Mouse (Mus musculus) WW6 (cell line): ENCODE measurements around the gene Tnfrsf21.
A peak's percentile ranks its signal among the peaks of the same experiment; 100 is the strongest.

Experiments used
- DNase-seq: peaks from one replicate; pipeline ENCODE4 v3.0.0-alpha.2; 2013; ENCODE audit warnings: low read depth, low spot score

The Tnfrsf21 gene

GRCm38 (mm10) chr17:43025048-43025447, 8.7 kb downstream of the Tnfrsf21 start:
- no peak for DNase-seq

- DNase-seq: no peak
Observed at GRCm38 (mm10) chr17:43025819-43026593, 9.7 kb downstream of the Tnfrsf21 start.

GRCm38 (mm10) chr17:43026708-43027107, 10.4 kb downstream of the Tnfrsf21 start:
- DNase-seq: no peak

GRCm38 (mm10) chr17:43029546-43029945, 13.2 kb downstream of the Tnfrsf21 start:
- DNase-seq: no peak

- no peak for DNase-seq
Observed at GRCm38 (mm10) chr17:43030290-43030689, 13.9 kb downstream of the Tnfrsf21 start.

GRCm38 (mm10) chr17:43032489-43033036, 16.2 kb downstream of the Tnfrsf21 start:
- no peak for DNase-seq

- DNase-seq: no peak
Observed at GRCm38 (mm10) chr17:43035386-43035785, 19.0 kb downstream of the Tnfrsf21 start.

- DNase-seq: peak; percentile 80
Observed at GRCm38 (mm10) chr17:43036058-43036757, 19.9 kb downstream of the Tnfrsf21 start.

- DNase-seq: no peak
Observed at GRCm38 (mm10) chr17:43040571-43040970, 24.2 kb downstream of the Tnfrsf21 start.

- DNase-seq: no peak
Observed at GRCm38 (mm10) chr17:43050619-43051018, 34.3 kb downstream of the Tnfrsf21 start.

- DNase-seq: no peak
Observed at GRCm38 (mm10) chr17:43052791-43053190, 36.4 kb downstream of the Tnfrsf21 start.

- DNase-seq: no peak
Observed at GRCm38 (mm10) chr17:43053943-43054342, 37.6 kb downstream of the Tnfrsf21 start.

GRCm38 (mm10) chr17:43058277-43059025, 42.1 kb downstream of the Tnfrsf21 start:
- no peak for DNase-seq

GRCm38 (mm10) chr17:43064705-43065104, 48.4 kb downstream of the Tnfrsf21 start:
- no peak for DNase-seq

GRCm38 (mm10) chr17:43068846-43069553, 52.6 kb downstream of the Tnfrsf21 start:
- no peak for DNase-seq

- DNase-seq: no peak
Observed at GRCm38 (mm10) chr17:43070946-43071345, 54.6 kb downstream of the Tnfrsf21 start.

- DNase-seq: no peak
Observed at GRCm38 (mm10) chr17:43072142-43072786, 55.9 kb downstream of the Tnfrsf21 start.

- DNase-seq: no peak
Observed at GRCm38 (mm10) chr17:43072787-43073148, 56.4 kb downstream of the Tnfrsf21 start.

GRCm38 (mm10) chr17:43074391-43074790, 58.0 kb downstream of the Tnfrsf21 start:
- no peak for DNase-seq

GRCm38 (mm10) chr17:43075100-43075499, 58.7 kb downstream of the Tnfrsf21 start:
- DNase-seq: no peak

- DNase-seq: no peak
Observed at GRCm38 (mm10) chr17:43075937-43076336, 59.6 kb downstream of the Tnfrsf21 start.
